Mouse (Mus musculus) liver, embryonic 14.5 days (tissue): ENCODE data around the gene Rtp3. TPM values are rescaled to one million over a fixed set of nuclear protein-coding genes. Genes with fewer than 3 reads are reported as not detected.

Source experiments
- ATAC-seq: fragments of 200-750 bp; cut with Nextera tagmentation; 2 replicates; pipeline ENCODE4 v1.8.0; 2017; ENCODE audit warnings: moderate number of reproducible peaks, mild to moderate bottlenecking, moderate library complexity; ENCODE audit not compliant: insufficient read depth
- DNase-seq, 3 experiments: peaks; one replicate each; pipeline ENCODE4 v3.0.0-alpha.2; 2012 to 2013; ENCODE audit warnings: low read depth in 3 of 3, low spot score in 3 of 3
- H3K27ac ChIP-seq: fragments of 300-500 bp; sonication (generic); 2 replicates; pipeline ENCODE4 v1.5.1; 2014; ENCODE audit warnings: moderate library complexity, mild to moderate bottlenecking, control low read depth, inconsistent platforms
- H3K27me3 ChIP-seq: fragments of 300-500 bp; sonication (generic); 2 replicates; pipeline ENCODE4 v1.6.1; 2014; ENCODE audit warnings: mild to moderate bottlenecking, low read length, moderate library complexity; ENCODE audit not compliant: control insufficient read depth, insufficient read depth
- H3K36me3 ChIP-seq: fragments of 300-500 bp; sonication (generic); replicated peaks from 2 replicates; pipeline ENCODE4 v1.6.1; 2014; ENCODE audit warnings: low read depth; ENCODE audit not compliant: control insufficient read depth, insufficient read depth
- H3K4me1 ChIP-seq, 2 experiments: fragments of 200-500 bp in 1 of 2; fragments of 300-500 bp in 1 of 2; sonication (generic) in 1 of 2; replicated peaks; 2 replicates each; pipeline ENCODE4 v1.6.1; 2012 to 2014; ENCODE audit warnings: antibody characterized with exemption in 1 of 2, inconsistent platforms in 1 of 2, low read length in 1 of 2; ENCODE audit not compliant: control insufficient read depth in 2 of 2, insufficient read depth in 2 of 2
- H3K4me2 ChIP-seq: fragments of 300-500 bp; sonication (generic); 2 replicates; pipeline ENCODE4 v1.6.1; 2014; ENCODE audit warnings: low read depth, mild to moderate bottlenecking, control low read depth, moderate library complexity
- H3K4me3 ChIP-seq, 2 experiments: fragments of 200-500 bp in 1 of 2; fragments of 300-500 bp in 1 of 2; sonication (generic) in 1 of 2; 2 replicates each; pipeline ENCODE4 v1.5.1; 2012 to 2014; ENCODE audit warnings: low read depth in 2 of 2, low read length in 2 of 2, mild to moderate bottlenecking in 2 of 2, control low read depth in 1 of 2, inconsistent platforms in 1 of 2, moderate library complexity in 1 of 2; ENCODE audit not compliant: insufficient read depth in 1 of 2
- H3K9ac ChIP-seq: fragments of 300-500 bp; sonication (generic); replicated peaks from 2 replicates; pipeline ENCODE4 v1.6.1; 2014; ENCODE audit warnings: mild to moderate bottlenecking, control low read depth, moderate library complexity
- H3K9me3 ChIP-seq: fragments of 300-500 bp; sonication (generic); 2 replicates; pipeline ENCODE4 v1.6.1; 2016; ENCODE audit warnings: low read length, mixed read lengths; ENCODE audit not compliant: control insufficient read depth
- CTCF ChIP-seq: IDR thresholded peaks from 2 replicates; pipeline ENCODE4 v1.5.1; 2016; ENCODE audit warnings: antibody characterized with exemption, low read depth, control low read depth
- EP300 ChIP-seq: IDR thresholded peaks from 2 replicates; pipeline ENCODE4 v1.6.1; 2016; ENCODE audit warnings: antibody characterized with exemption, low read depth
- WGBS: fragments of 180-500 bp; shearing (Covaris S2); extraction: QIAGEN DNeasy Blood & Tissue Kit; methylation state at CpG from one replicate; pipeline ENCODE4 v1.1.7; 2014; ENCODE audit not compliant: insufficient replicate concordance; 5-methylcytosine and 5-hydroxymethylcytosine counted together
- polyA plus RNA-seq, 2 experiments: library from polyadenylated mRNA; depleted of rRNA in 1 of 2; stranded (reverse) in 1 of 2; unstranded in 1 of 2; fragments of >200 nt; fragmentation: Nextera tagmentation in 1 of 2; extraction: Ambion mirVana in 1 of 2; gene quantifications; 2 replicates each; pipeline versions ENCODE4 v1.2.1 to v1.2.3; 2012 to 2014

Gene Rtp3
- polyA plus RNA-seq, 2 experiments: 15.6 to 26.0 TPM

DNA sequence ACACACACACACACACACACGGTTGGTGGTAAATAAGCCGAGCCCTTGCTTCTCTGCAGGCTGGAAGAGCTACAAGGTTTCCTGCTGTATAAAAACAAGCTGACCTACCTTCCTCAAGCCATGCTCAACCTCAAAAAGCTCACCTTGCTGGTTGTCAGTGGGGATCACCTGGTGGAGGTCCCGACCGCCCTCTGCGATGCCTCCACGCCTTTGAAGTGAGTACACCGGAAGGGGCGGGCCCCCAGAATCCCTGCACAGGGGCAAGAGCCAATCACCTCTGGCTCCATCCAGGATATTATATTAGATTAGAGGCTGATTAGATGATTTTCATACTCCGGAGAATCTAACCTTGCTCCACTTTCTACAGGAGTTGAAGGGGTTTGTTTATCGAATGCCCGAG, 11.0 kb downstream of the Rtp3 start:
- no peak for TF ChIP-seq CTCF
- TF ChIP-seq EP300: no peak
- Histone ChIP-seq H3K27me3 (no peaks in the 10 kb centered on the region), H3K27ac (no peak overlapping the region), H3K9me3 (no peaks in the 10 kb centered on the region), H3K4me1 (no peaks in the 10 kb centered on the region), H3K4me2 (no peak overlapping the region), H3K9ac (no peak overlapping the region), H3K36me3 (no peaks in the 10 kb centered on the region), H3K4me3 (no peak overlapping the region)
- 77% methylated on average over 11 of the region's 11 CpGs for WGBS
- DNase-seq (no peak), ATAC-seq (no peak)

DNA sequence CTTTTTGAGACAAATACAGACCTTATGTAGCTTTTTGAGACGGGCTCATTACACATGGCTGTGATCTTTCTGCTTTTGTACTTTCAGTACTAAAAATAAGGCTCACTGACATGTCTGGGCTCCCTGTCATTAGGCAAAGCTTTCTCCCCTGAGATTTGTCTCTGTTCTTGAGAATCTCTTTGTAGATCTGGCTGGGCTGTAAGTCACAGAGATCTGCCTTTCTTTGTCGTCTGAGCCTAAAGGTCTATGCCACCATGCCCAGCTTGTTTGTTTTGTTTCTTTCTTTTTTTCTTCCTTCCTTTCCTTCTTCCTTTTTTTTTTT, 24.5 kb downstream of the Rtp3 start:
- H3K36me3 ChIP-seq: no peaks in the 10 kb centered on the region
- ATAC-seq: no peak
- no peak overlapping the region for H3K27ac ChIP-seq
- H3K4me3 ChIP-seq: no peak overlapping the region
- no peaks in the 10 kb centered on the region for H3K27me3 ChIP-seq
- no peak overlapping the region for H3K4me2 ChIP-seq
- no peak overlapping the region for H3K9ac ChIP-seq
- TF ChIP-seq EP300 (no peak), CTCF (no peak)
- no peak for DNase-seq
- WGBS: 61% methylated on average over 2 of the region's 2 CpGs
- H3K9me3 ChIP-seq: no peaks in the 10 kb centered on the region
- H3K4me1 ChIP-seq: no peaks in the 10 kb centered on the region

DNA sequence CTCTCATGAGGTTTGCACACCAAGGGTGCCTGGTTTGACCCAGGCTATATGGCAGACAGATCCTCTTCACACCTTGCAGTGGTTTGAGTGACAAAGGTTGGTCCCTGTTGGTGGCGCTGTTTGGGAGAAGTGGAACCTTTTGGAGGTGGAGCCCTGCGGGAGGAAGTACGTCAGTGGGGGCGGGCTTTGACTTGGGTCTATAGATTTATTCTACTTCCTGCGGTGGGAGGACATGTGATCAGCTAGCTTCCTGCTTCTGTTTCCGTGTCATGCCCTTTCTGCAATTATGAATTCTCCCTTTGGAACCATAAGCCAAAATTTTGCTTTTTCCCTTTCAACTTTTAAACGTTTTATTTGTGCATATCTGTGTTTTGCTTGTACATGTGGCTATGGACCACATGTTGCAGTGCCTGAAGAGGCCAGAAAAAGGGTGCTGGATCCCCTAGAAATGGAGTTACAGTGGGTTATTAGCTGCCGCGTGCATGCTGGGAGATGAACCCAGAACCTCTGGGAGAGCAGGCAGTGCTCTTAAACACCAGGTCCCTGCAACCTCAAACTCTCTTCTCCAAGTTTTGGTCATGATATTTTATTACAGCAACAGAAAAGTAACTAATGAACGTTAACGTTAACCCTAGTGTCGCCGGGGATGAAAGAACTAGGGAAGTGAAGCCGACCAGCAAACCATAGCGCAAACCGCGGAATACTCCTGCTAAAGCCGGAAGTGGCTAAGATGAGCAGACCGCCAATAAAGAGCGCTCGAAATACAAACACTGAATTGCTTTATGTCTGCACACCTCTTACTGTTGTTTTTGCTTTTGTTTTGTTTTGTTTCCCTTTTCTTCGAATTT, 25.1 kb downstream of the Rtp3 start:
- Histone ChIP-seq H3K9me3 (no peaks in the 10 kb centered on the region), H3K4me3 (no peak overlapping the region), H3K4me1 (no peaks in the 10 kb centered on the region; a peak in 1 of 4 replicates), H3K27me3 (no peaks in the 10 kb centered on the region), H3K36me3 (no peaks in the 10 kb centered on the region), H3K4me2 (no peak overlapping the region), H3K27ac (no peak overlapping the region), H3K9ac (no peak overlapping the region)
- ATAC-seq: no peak
- TF ChIP-seq CTCF (no peak), EP300 (no peak)
- no peak for DNase-seq
- WGBS: 78% methylated on average over 22 of the region's 22 CpGs

DNA sequence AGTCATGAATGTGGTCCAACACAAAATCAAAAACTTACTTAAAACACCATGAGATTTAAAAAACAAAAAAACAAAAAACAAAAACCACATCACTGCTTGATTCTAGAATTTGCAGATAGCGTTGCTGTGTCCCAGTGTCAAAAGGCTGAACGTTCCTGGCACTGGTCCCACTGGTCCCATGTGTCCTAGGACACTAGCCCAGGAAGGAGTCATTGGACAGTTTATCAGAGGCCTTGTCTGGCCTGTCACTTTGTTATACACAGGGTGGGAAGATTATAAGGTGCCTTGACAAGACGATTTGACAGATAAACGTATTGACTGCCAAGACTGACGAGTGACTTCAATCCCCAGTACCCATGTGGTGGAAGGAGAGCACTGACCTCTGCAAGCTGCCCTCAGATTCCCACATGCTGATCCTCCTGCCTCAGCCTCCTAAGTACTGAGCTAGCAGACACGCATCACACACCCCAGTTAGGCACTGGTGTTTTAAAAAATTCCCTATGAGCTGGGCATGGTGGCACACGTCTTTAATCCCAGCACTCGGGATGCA, 26.7 kb downstream of the Rtp3 start:
- no peak for ATAC-seq
- H3K27me3 ChIP-seq: no peaks in the 10 kb centered on the region
- 66% methylated on average over 8 of the region's 8 CpGs for WGBS
- H3K27ac ChIP-seq: no peak overlapping the region
- no peak overlapping the region for H3K4me2 ChIP-seq
- H3K4me3 ChIP-seq: no peak overlapping the region
- H3K9me3 ChIP-seq: no peaks in the 10 kb centered on the region
- H3K9ac ChIP-seq: no peak overlapping the region
- no peaks in the 10 kb centered on the region; a peak in 1 of 4 replicates for H3K4me1 ChIP-seq
- H3K36me3 ChIP-seq: no peaks in the 10 kb centered on the region
- DNase-seq: no peak
- TF ChIP-seq EP300: no peak
- no peak for TF ChIP-seq CTCF

DNA sequence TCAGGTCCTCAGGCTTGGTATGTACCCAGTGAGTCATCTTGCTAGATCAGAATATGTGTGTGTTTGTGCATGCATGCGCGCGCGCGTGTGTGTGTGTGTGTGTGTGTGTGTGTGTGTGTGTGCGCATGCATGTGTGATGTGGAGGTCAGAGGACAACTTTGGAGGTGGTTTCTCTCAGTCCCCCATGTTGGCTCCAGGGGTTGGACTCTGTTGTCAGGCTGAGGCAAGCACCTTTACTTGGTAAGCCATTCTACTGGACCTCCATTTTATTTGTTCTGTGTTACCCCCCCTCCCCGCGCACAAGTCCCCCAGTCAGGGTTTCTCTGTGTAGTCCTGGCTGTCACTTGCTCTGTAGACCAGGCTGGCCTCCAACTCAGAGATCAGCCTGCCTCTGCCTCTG, 29.0 kb downstream of the Rtp3 start:
- Histone ChIP-seq H3K36me3 (no peaks in the 10 kb centered on the region), H3K27me3 (no peaks in the 10 kb centered on the region), H3K4me3 (no peak overlapping the region), H3K4me1 (no peaks in the 10 kb centered on the region; a peak in 1 of 4 replicates), H3K4me2 (no peak overlapping the region), H3K27ac (no peak overlapping the region), H3K9me3 (no peaks in the 10 kb centered on the region), H3K9ac (no peak overlapping the region)
- WGBS: 89% methylated on average over 8 of the region's 8 CpGs
- DNase-seq (no peak), ATAC-seq (no peak)
- TF ChIP-seq EP300: no peak
- TF ChIP-seq CTCF: no peak
